Mouse (Mus musculus) erythroblast, embryonic 14.5 days (primary cell): Measurements from ENCODE around the gene Trim67.

Experiments
- GATA1 ChIP-seq: IDR thresholded peaks from 2 replicates; pipeline ENCODE4 v1.6.1; 2012; ENCODE audit warnings: low read length, inconsistent platforms, mixed read lengths
- TAL1 ChIP-seq: IDR thresholded peaks from 3 replicates; pipeline ENCODE4 v1.6.1; 2012; ENCODE audit warnings: low read length, inconsistent platforms, mixed read lengths

- no peak for TF ChIP-seq TAL1
- no peak for TF ChIP-seq GATA1
These were observed 39.0 kb downstream of the Trim67 start for GRCm38 (mm10) chr8:124831941-124832340.
